Mouse (Mus musculus): ENCODE data around the gene Stx2.

GRCm38 (mm10) chr5:129052636-129053355, 44.4 kb upstream of the Stx2 start:
- TF ChIP-seq CTCF (conservative IDR thresholded peaks at IDR 0.05; ENCODE audit: low read length) (no peak), NANOG (IDR thresholded peaks at IDR 0.05; ENCODE audit: borderline replicate concordance, low read length) (no peak), POU5F1 (IDR thresholded peaks at IDR 0.05; ENCODE audit: borderline replicate concordance, low read length) (no peak)
